Mouse (Mus musculus) stomach, postnatal 0 days (tissue): Measurements from ENCODE around the gene Pla2g7. TPM values are rescaled to one million over a fixed set of nuclear protein-coding genes. Genes with fewer than 3 reads are reported as not detected.

ENCODE experiments used
- ATAC-seq: fragments of 200-750 bp; cut with Nextera tagmentation; 2 replicates; pipeline ENCODE4 v1.8.0; 2017; ENCODE audit not compliant: low FRiP score, low TSS enrichment
- DNase-seq: peaks from one replicate; pipeline ENCODE4 v3.0.0-alpha.2; 2016; ENCODE audit warnings: low spot score
- H3K27ac ChIP-seq: fragments of 300-500 bp; sonication (generic); replicated peaks from 2 replicates; pipeline ENCODE4 v1.5.1; 2014; ENCODE audit warnings: mild to moderate bottlenecking, control low read depth
- H3K27me3 ChIP-seq: fragments of 300-500 bp; sonication (generic); 2 replicates; pipeline ENCODE4 v1.6.1; 2014; ENCODE audit warnings: low read length; ENCODE audit not compliant: control insufficient read depth, insufficient read depth
- H3K36me3 ChIP-seq: fragments of 300-500 bp; sonication (generic); 2 replicates; pipeline ENCODE4 v1.6.1; 2014; ENCODE audit warnings: low read length, mixed read lengths; ENCODE audit not compliant: control insufficient read depth, insufficient read depth
- H3K4me1 ChIP-seq: fragments of 300-500 bp; sonication (generic); replicated peaks from 2 replicates; pipeline ENCODE4 v1.6.1; 2014; ENCODE audit warnings: antibody characterized with exemption; ENCODE audit not compliant: control insufficient read depth, insufficient read depth
- H3K4me2 ChIP-seq: fragments of 300-500 bp; sonication (generic); replicated peaks from 2 replicates; pipeline ENCODE4 v1.6.1; 2014; ENCODE audit warnings: low read depth, mild to moderate bottlenecking, control low read depth, moderate library complexity
- H3K4me3 ChIP-seq: fragments of 300-500 bp; sonication (generic); 2 replicates; pipeline ENCODE4 v1.5.1; 2014; ENCODE audit warnings: low read depth, low read length, control low read depth
- H3K9ac ChIP-seq: fragments of 300-500 bp; sonication (generic); 2 replicates; pipeline ENCODE4 v1.6.1; 2014; ENCODE audit warnings: mild to moderate bottlenecking, low read length, control low read depth, mixed read lengths
- H3K9me3 ChIP-seq: fragments of 300-500 bp; sonication (generic); 2 replicates; pipeline ENCODE4 v1.6.1; 2016; ENCODE audit warnings: low read length; ENCODE audit not compliant: control insufficient read depth
- CTCF ChIP-seq: IDR thresholded peaks from 2 replicates; pipeline ENCODE4 v1.5.1; 2016; ENCODE audit warnings: antibody characterized with exemption, low read depth, mild to moderate bottlenecking, moderate library complexity
- EP300 ChIP-seq: optimal IDR thresholded peaks from 2 replicates; pipeline ENCODE3; 2016; ENCODE audit warnings: antibody characterized with exemption
- WGBS: fragments of 180-500 bp; shearing (Covaris S2); extraction: QIAGEN DNeasy Blood & Tissue Kit; methylation state at CpG from one replicate; pipeline ENCODE4 v1.1.7; 2014; 5-methylcytosine and 5-hydroxymethylcytosine counted together
- polyA plus RNA-seq: library from polyadenylated mRNA; unstranded; fragments of >200 nt; fragmentation: Nextera tagmentation; extraction: Ambion mirVana; gene quantifications from 2 replicates; pipeline ENCODE4 v1.2.1, GENCODE M21; 2015

The Pla2g7 gene
- polyA plus RNA-seq, 1 experiment from 2014 or later: 9.1 TPM

DNA sequence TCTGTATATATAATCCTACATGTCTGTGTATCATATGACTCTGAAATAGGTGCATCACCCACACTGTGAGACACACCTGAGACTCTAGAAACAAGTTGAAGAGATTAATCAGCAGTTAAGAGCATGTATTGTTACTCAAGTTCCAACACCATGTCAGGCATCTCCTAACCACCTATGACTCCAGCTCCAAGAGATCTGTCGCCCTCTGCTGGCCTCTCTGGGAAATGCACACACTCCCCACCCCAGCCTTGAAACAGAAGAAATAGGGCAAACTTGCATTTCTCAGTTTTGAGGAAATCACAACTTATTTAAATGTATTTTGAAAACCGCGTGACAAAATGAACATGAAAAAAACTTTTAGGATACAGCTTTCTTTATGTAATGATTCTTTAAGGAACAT lies 38.8 kb downstream of the Pla2g7 start:
- DNase-seq (peak; percentile 74), ATAC-seq (no peak)
- Histone ChIP-seq H3K9me3 (no peaks in the 10 kb centered on the region), H3K27me3 (no peaks in the 10 kb centered on the region), H3K9ac (no peak overlapping the region), H3K27ac (no peak overlapping the region), H3K4me3 (no peak overlapping the region), H3K4me2 (no peak overlapping the region), H3K36me3 (no peaks in the 10 kb centered on the region), H3K4me1 (no peaks in the 10 kb centered on the region)
- TF ChIP-seq EP300 (no peak), CTCF (peak; percentile 97)
- 16% methylated on average over 3 of the region's 3 CpGs for WGBS

DNA sequence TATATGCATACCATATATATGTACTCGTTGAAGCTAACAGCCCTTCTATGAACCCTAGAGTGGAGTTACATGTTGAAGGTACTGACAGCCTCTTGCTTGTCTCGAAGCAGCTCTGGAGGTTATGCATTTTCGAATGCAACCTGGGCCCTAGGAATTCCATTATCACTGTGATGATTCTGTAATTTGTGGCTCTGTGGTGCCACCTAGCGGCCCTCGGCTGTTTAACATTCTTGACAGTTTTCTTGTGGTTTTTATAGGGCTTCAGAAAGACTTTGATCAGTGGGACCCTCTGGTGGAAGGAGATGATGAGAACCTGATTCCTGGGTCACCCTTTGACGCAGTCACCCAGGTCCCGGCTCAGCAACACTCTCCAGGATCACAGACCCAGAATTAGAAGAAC lies 43.7 kb downstream of the Pla2g7 start:
- no peak overlapping the region for H3K27ac ChIP-seq
- H3K9me3 ChIP-seq: no peaks in the 10 kb centered on the region
- no peak overlapping the region for H3K4me2 ChIP-seq
- H3K36me3 ChIP-seq: no peaks in the 10 kb centered on the region
- peak; percentile 88 for TF ChIP-seq CTCF
- no peak for TF ChIP-seq EP300
- ATAC-seq: no peak
- no peak overlapping the region for H3K9ac ChIP-seq
- no peak overlapping the region for H3K4me3 ChIP-seq
- no peaks in the 10 kb centered on the region for H3K4me1 ChIP-seq
- WGBS: 17% methylated on average over 7 of the region's 7 CpGs
- no peaks in the 10 kb centered on the region for H3K27me3 ChIP-seq
- peak; percentile 71 for DNase-seq

- ATAC-seq: no peak
- 34% methylated on average over 3 of the region's 3 CpGs for WGBS
- DNase-seq: no peak
- Histone ChIP-seq H3K36me3 (no peaks in the 10 kb centered on the region), H3K27me3 (no peaks in the 10 kb centered on the region), H3K9ac (no peak overlapping the region), H3K4me2 (no peak overlapping the region), H3K9me3 (no peaks in the 10 kb centered on the region), H3K4me3 (no peak overlapping the region), H3K4me1 (no peaks in the 10 kb centered on the region), H3K27ac (no peak overlapping the region)
- no peak for TF ChIP-seq EP300
- TF ChIP-seq CTCF: no peak
Observed at GRCm38 (mm10) chr17:43612221-43612620, 44.3 kb downstream of the Pla2g7 start.

GRCm38 (mm10) chr17:43619156-43619555 lies 51.3 kb downstream of the Pla2g7 start:
- Histone ChIP-seq H3K4me3 (no peak overlapping the region), H3K36me3 (no peaks in the 10 kb centered on the region), H3K9me3 (no peaks in the 10 kb centered on the region), H3K4me2 (no peak overlapping the region), H3K27me3 (no peaks in the 10 kb centered on the region), H3K4me1 (no peaks in the 10 kb centered on the region), H3K27ac (no peak overlapping the region), H3K9ac (no peak overlapping the region)
- TF ChIP-seq CTCF (no peak), EP300 (no peak)
- WGBS: 76% methylated on average over 9 of the region's 9 CpGs
- DNase-seq (no peak), ATAC-seq (no peak)

DNA sequence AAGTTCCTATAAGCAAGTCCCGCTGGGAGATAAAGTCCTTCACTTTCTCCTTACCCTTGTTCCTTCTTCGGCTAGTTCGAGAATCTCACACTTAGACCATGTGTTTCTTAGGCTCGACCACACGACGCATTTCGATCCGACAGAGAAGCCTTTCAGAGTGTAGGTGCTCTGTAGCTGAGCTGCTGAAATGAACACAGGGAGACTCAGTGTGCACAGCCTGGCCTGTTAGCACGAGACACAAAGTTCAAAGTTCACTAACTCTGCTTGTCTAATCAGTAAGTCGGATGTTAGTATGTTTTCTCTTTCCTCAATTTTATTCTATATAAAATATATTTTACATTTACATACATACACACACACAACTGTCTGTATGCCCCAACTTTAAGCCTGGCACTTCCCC lies 54.2 kb downstream of the Pla2g7 start:
- Histone ChIP-seq H3K9me3 (no peaks in the 10 kb centered on the region), H3K4me3 (no peak overlapping the region), H3K9ac (no peak overlapping the region), H3K27me3 (no peaks in the 10 kb centered on the region), H3K36me3 (no peaks in the 10 kb centered on the region), H3K27ac (no peak overlapping the region), H3K4me2 (no peak overlapping the region), H3K4me1 (no peaks in the 10 kb centered on the region)
- 81% methylated on average over 10 of the region's 10 CpGs for WGBS
- ATAC-seq: no peak
- no peak for DNase-seq
- TF ChIP-seq EP300 (no peak), CTCF (no peak)

DNA sequence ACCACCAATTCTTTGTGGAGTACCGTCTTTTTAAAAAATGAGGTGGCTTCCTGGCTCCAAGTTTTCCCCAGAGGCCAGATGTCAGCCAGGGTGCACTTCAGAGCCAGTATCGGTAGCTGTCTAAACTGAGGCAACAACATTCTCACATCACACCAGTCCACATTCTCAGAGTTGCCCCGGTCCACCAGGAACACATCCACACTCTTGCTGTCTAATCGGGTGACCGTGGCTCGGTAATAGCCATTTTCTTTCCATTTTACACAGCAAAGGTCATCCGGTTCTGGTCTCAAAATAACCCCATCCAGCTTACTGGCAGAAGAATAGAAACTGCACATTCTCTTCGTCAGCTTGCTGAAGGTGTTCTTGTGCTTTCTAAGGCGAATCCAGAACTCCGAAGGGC lies 60.3 kb downstream of the Pla2g7 start:
- no peak for TF ChIP-seq EP300
- TF ChIP-seq CTCF: no peak
- Histone ChIP-seq H3K27me3 (peaks cover 7% of the 10 kb centered on the region), H3K9me3 (no peaks in the 10 kb centered on the region), H3K27ac (no peak overlapping the region), H3K4me3 (no peak overlapping the region), H3K36me3 (no peaks in the 10 kb centered on the region), H3K4me1 (peaks cover 4% of the 10 kb centered on the region), H3K4me2 (no peak overlapping the region), H3K9ac (no peak overlapping the region)
- 91% methylated on average over 10 of the region's 10 CpGs for WGBS
- DNase-seq: no peak
- ATAC-seq: no peak
